Mouse (Mus musculus): ENCODE measurements around the gene Clp1. TPM values are rescaled to one million over a fixed set of nuclear protein-coding genes. Genes with fewer than 3 reads are reported as not detected.

The Clp1 gene
- polyA plus RNA-seq (2014; fragmentation: Nextera tagmentation; extraction: Ambion mirVana) = 26.6 and 30.4 TPM in 2 replicates

DNA sequence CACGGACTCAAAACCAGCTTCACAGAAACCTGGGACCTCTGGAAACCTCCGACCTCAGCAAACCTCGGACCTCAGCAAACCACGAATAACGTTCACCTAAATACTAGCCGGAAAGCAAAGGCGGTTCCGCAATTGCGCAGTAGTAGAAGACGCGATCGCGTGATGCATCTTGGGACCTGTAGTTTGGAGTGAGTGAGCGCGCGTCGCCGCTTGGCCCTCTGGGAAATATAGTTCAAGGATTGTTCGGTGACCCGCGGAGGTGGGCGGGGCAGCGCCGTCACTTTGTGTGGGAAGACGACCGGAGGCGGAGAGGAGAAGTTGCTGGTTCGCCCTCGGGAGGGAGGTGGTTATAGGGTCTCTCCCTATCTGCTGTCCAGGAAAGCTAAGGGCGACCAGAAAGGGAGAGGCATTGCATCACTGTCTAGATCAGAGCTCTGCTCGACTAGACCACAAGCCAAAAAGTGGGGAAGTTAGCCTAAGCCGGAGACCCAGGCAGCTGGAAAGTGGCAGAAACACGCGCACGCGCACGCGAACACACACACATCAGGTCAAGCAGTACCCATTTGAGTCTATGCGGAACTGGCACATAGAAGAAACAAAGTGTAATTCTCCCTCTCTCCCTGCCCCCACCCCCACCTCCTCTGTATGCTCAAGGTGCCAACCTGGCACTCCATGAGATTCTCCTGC, at the start of gene Clp1:
Gene Clp1 (minus strand): TSS at position 179 of the 687 bp plus-strand sequence.
- H3K9me3 ChIP-seq (replicated peaks; ENCODE audit: control insufficient read depth, low read length) = no peaks in the 10 kb centered on the region
- H3K4me3 ChIP-seq (ENCODE audit: low read depth, low read length) = peak within 1 kb of the TSS; percentile 72
- H3K27me3 ChIP-seq (ENCODE audit: control insufficient read depth, insufficient read depth, low read length) = no peaks in the 10 kb centered on the region
- H3K4me1 ChIP-seq (ENCODE audit: control insufficient read depth, insufficient read depth, low read length) = peaks cover 6% of the 10 kb centered on the region; the same call in 1 of the 2 replicates
- H3K36me3 ChIP-seq (ENCODE audit: control insufficient read depth, insufficient read depth, low read length) = peaks cover 11% of the 10 kb centered on the region; the same call in 1 of the 2 replicates
- H3K4me2 ChIP-seq = peak within 1 kb of the TSS; percentile 89
- peak; percentile 95 for ATAC-seq (replicated peaks; ENCODE audit: insufficient number of reproducible peaks, low FRiP score, low TSS enrichment)
- H3K9ac ChIP-seq (ENCODE audit: low read depth, low read length) = peak within 1 kb of the TSS; percentile 77
- peak within 1 kb of the TSS; percentile 87 for H3K27ac ChIP-seq (ENCODE audit: low read depth, low read length)
- WGBS (ENCODE audit: insufficient replicate concordance) = under 1% methylated on average over 39 of the region's 39 CpGs

DNA sequence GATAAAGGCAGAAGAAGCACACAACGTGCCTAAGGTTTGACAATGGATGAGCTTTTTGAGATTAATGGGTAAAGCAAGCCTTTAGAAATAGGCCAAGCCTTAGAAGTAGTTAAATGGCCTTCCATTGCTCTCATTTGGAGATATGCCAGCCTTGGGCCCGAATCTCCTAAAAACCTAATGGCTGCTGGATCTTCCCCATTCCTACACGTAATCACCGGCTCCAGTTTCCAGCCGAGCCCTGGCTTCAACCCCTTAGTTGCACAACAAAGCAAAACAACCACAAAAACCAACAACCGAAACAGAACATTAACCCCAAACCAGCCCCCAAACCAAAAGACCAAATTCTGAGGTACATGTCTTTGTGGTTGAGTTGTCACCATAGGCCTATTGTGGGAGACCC, 48.5 kb upstream of the Clp1 start:
- no peaks in the 10 kb centered on the region for H3K9me3 ChIP-seq (replicated peaks; ENCODE audit: control insufficient read depth, low read length)
- 81% methylated on average over 6 of the region's 6 CpGs for WGBS (ENCODE audit: insufficient replicate concordance)

DNA sequence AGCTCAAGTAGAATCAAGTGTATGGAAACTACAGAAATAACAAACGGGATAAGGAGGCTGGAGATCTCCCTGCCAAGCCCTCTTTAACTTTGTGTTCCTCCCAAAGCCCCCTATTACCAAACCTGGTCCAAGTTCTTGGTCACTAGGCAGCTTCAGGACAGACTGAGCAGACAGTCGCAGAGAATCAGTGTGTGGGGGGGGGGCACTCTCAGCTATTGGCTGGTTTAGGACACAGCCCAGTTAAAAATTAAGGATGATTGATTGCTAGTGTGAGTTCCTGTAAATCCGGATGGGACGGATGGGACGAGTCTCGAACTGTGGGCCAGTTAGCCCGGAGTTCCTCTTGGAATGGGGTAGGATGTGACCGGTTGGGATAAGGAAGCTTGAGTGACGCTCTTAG, 48.1 kb upstream of the Clp1 start, which contains the start of gene Serping1:
Gene Serping1 (minus strand): TSS at position 204 of the 400 bp plus-strand sequence.
- WGBS (ENCODE audit: insufficient replicate concordance) = 58% methylated on average over 9 of the region's 9 CpGs
- Histone ChIP-seq H3K9ac (ENCODE audit: low read depth, low read length) (peak within 1 kb of the TSS; percentile 40; the same call in 1 of the 2 replicates), H3K27ac (ENCODE audit: low read depth, low read length) (0 out of 2 replicates have a peak within 1 kb of the TSS, but pooled peaks have one; percentile 5), H3K9me3 (replicated peaks; ENCODE audit: control insufficient read depth, low read length) (no peaks in the 10 kb centered on the region), H3K27me3 (ENCODE audit: control insufficient read depth, insufficient read depth, low read length) (no peaks in the 10 kb centered on the region), H3K36me3 (ENCODE audit: control insufficient read depth, insufficient read depth, low read length) (no peaks in the 10 kb centered on the region), H3K4me2 (peak within 1 kb of the TSS; percentile 55), H3K4me3 (ENCODE audit: low read depth, low read length) (peak within 1 kb of the TSS; percentile 30), H3K4me1 (ENCODE audit: control insufficient read depth, insufficient read depth, low read length) (peaks cover 7% of the 10 kb centered on the region; the same call in 1 of the 2 replicates)
- no peak for ATAC-seq (replicated peaks; ENCODE audit: insufficient number of reproducible peaks, low FRiP score, low TSS enrichment)

More for the DNA sequence above, 48.5 kb upstream of the Clp1 start:
- Histone ChIP-seq H3K27me3 (ENCODE audit: control insufficient read depth, insufficient read depth, low read length) (no peaks in the 10 kb centered on the region), H3K9ac (ENCODE audit: low read depth, low read length) (no peak overlapping the region), H3K27ac (ENCODE audit: low read depth, low read length) (no peak overlapping the region), H3K4me3 (ENCODE audit: low read depth, low read length) (no peak overlapping the region), H3K4me2 (no peak overlapping the region), H3K36me3 (ENCODE audit: control insufficient read depth, insufficient read depth, low read length) (no peaks in the 10 kb centered on the region), H3K4me1 (ENCODE audit: control insufficient read depth, insufficient read depth, low read length) (peaks cover 7% of the 10 kb centered on the region; the same call in 1 of the 2 replicates)
- no peak for ATAC-seq (replicated peaks; ENCODE audit: insufficient number of reproducible peaks, low FRiP score, low TSS enrichment)

DNA sequence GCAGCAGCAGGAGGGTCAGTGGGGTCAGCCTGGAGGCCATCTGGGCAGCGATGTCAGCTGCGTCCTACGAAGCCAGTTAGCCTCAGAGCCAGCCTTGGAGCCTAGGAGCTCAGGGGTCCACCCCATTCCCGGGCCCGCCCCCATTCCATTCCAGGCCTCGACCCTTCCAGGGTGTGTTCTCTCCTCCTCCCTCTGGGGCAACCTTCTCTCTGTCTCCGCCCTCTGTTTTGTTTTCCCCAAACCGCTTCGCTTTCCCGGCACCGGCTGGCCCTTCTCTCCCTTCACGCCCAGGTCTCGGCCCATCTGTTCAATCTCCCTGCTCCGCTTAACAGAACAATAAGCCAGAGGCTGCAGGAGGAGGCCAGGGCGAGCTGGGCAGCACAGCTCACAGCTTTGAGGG, 47.6 kb upstream of the Clp1 start:
- peak overlapping the region; percentile 55 for H3K4me2 ChIP-seq
- ATAC-seq (replicated peaks; ENCODE audit: insufficient number of reproducible peaks, low FRiP score, low TSS enrichment) = peak; percentile 79
- H3K4me1 ChIP-seq (ENCODE audit: control insufficient read depth, insufficient read depth, low read length) = peaks cover 7% of the 10 kb centered on the region; the same call in 1 of the 2 replicates
- no peaks in the 10 kb centered on the region for H3K27me3 ChIP-seq (ENCODE audit: control insufficient read depth, insufficient read depth, low read length)
- no peaks in the 10 kb centered on the region for H3K36me3 ChIP-seq (ENCODE audit: control insufficient read depth, insufficient read depth, low read length)
- peak overlapping the region; percentile 30 for H3K4me3 ChIP-seq (ENCODE audit: low read depth, low read length)
- 0 out of 2 replicates have a peak overlapping the region, but pooled peaks have one; percentile 5 for H3K27ac ChIP-seq (ENCODE audit: low read depth, low read length)
- WGBS (ENCODE audit: insufficient replicate concordance) = 1% methylated on average over 15 of the region's 15 CpGs
- H3K9ac ChIP-seq (ENCODE audit: low read depth, low read length) = peak overlapping the region; percentile 40; the same call in 1 of the 2 replicates
- H3K9me3 ChIP-seq (replicated peaks; ENCODE audit: control insufficient read depth, low read length) = no peaks in the 10 kb centered on the region

DNA sequence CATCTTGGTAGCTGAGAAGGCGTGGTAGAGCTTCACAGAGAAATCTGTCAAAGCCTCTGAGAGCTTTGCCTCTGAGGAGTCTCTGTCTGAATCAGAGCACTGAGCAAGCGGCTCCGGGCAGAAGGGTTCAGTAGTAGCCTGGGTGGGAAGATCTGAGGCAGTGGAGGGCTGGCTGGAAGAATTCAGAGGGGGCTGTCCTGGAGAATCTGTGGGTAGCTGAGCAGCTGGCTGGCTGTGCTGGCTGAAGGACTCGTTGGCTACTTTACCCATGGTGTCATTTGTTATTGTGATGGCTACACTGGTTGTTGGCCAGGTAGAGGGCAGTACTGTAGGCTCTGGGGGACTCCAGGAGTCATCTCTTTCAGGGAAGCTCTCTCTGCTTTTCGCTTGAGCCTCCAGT, 46.0 kb upstream of the Clp1 start:
- no peaks in the 10 kb centered on the region for H3K36me3 ChIP-seq (ENCODE audit: control insufficient read depth, insufficient read depth, low read length)
- H3K4me1 ChIP-seq (ENCODE audit: control insufficient read depth, insufficient read depth, low read length) = peaks cover 7% of the 10 kb centered on the region; the same call in 1 of the 2 replicates
- H3K4me2 ChIP-seq = no peak overlapping the region
- no peak for ATAC-seq (replicated peaks; ENCODE audit: insufficient number of reproducible peaks, low FRiP score, low TSS enrichment)
- H3K27me3 ChIP-seq (ENCODE audit: control insufficient read depth, insufficient read depth, low read length) = no peaks in the 10 kb centered on the region
- no peaks in the 10 kb centered on the region for H3K9me3 ChIP-seq (replicated peaks; ENCODE audit: control insufficient read depth, low read length)
- no peak overlapping the region for H3K27ac ChIP-seq (ENCODE audit: low read depth, low read length)
- no peak overlapping the region for H3K4me3 ChIP-seq (ENCODE audit: low read depth, low read length)
- H3K9ac ChIP-seq (ENCODE audit: low read depth, low read length) = no peak overlapping the region
- 69% methylated on average over 5 of the region's 5 CpGs for WGBS (ENCODE audit: insufficient replicate concordance)

DNA sequence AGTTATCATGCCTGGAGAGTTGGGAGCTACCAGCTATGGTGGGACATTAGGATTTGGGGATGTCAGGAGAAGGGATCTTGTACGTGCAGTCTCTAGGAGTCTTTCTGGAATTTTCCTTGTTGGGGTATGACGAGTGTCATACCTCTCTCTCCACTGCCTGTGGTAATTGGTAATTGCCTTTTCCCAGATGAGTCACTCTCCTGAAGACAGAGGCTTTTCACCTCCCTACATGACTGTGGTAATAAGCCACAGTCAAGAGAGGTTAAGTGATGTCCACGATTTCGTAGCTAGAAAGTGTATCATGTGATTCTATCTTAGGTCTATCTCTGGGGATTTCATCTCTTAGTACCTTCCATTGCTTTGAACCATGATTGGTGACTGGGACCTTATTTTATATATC, 45.3 kb upstream of the Clp1 start:
- Histone ChIP-seq H3K27me3 (ENCODE audit: control insufficient read depth, insufficient read depth, low read length) (no peaks in the 10 kb centered on the region), H3K4me3 (ENCODE audit: low read depth, low read length) (no peak overlapping the region), H3K4me1 (ENCODE audit: control insufficient read depth, insufficient read depth, low read length) (peaks cover 7% of the 10 kb centered on the region; the same call in 1 of the 2 replicates), H3K4me2 (no peak overlapping the region), H3K9me3 (replicated peaks; ENCODE audit: control insufficient read depth, low read length) (no peaks in the 10 kb centered on the region), H3K36me3 (ENCODE audit: control insufficient read depth, insufficient read depth, low read length) (no peaks in the 10 kb centered on the region), H3K27ac (ENCODE audit: low read depth, low read length) (no peak overlapping the region), H3K9ac (ENCODE audit: low read depth, low read length) (no peak overlapping the region)
- WGBS (ENCODE audit: insufficient replicate concordance) = 77% methylated on average over 4 of the region's 4 CpGs
- ATAC-seq (replicated peaks; ENCODE audit: insufficient number of reproducible peaks, low FRiP score, low TSS enrichment) = no peak

DNA sequence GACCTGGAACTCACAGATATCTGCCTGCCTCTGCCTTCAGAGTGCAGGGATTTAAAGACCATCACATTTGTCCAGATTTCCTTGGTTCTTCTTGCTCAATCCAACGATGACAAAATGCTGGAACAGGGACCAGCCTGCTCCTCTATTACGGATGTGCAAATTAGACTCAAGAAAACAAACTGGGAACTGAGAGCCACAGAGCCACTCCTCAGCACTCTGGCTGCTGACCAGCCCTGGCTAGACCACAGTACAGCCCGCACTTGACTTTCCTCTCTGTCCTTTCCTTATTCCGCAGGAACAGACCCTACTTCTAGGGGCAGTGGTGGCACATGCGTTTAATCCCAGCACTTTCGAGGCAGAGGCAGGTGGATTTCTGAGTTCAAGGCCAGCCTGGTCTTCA, 43.4 kb upstream of the Clp1 start:
- Histone ChIP-seq H3K4me1 (ENCODE audit: control insufficient read depth, insufficient read depth, low read length) (peaks cover 7% of the 10 kb centered on the region; the same call in 1 of the 2 replicates), H3K9ac (ENCODE audit: low read depth, low read length) (no peak overlapping the region), H3K36me3 (ENCODE audit: control insufficient read depth, insufficient read depth, low read length) (no peaks in the 10 kb centered on the region), H3K9me3 (replicated peaks; ENCODE audit: control insufficient read depth, low read length) (no peaks in the 10 kb centered on the region), H3K4me3 (ENCODE audit: low read depth, low read length) (no peak overlapping the region), H3K4me2 (no peak overlapping the region), H3K27me3 (ENCODE audit: control insufficient read depth, insufficient read depth, low read length) (no peaks in the 10 kb centered on the region), H3K27ac (ENCODE audit: low read depth, low read length) (no peak overlapping the region)
- 66% methylated on average over 6 of the region's 6 CpGs for WGBS (ENCODE audit: insufficient replicate concordance)
- ATAC-seq (replicated peaks; ENCODE audit: insufficient number of reproducible peaks, low FRiP score, low TSS enrichment) = no peak

DNA sequence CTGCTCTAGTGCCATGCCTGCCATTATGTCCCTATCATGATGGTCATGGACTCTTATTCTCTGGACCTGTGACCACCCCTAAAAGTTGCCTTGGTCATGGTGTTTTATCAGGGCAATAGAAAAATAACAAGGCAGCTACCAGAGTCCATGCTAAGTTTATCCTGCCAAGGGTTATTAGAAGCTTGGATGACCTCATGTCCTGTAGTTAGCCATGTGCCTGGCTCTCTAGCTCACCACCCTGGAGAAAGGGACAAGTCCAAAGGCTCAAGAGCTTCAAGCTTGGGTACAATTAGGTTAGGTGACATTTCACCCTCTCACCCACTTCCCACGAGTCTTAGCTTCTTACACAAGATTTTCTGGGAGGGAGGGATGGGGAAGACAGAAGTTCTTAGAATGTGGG, 35.7 kb upstream of the Clp1 start:
- Histone ChIP-seq H3K27ac (ENCODE audit: low read depth, low read length) (no peak overlapping the region), H3K4me3 (ENCODE audit: low read depth, low read length) (no peak overlapping the region), H3K36me3 (ENCODE audit: control insufficient read depth, insufficient read depth, low read length) (no peaks in the 10 kb centered on the region), H3K27me3 (ENCODE audit: control insufficient read depth, insufficient read depth, low read length) (no peaks in the 10 kb centered on the region), H3K4me2 (no peak overlapping the region), H3K9me3 (replicated peaks; ENCODE audit: control insufficient read depth, low read length) (no peaks in the 10 kb centered on the region), H3K9ac (ENCODE audit: low read depth, low read length) (no peak overlapping the region), H3K4me1 (ENCODE audit: control insufficient read depth, insufficient read depth, low read length) (no peaks in the 10 kb centered on the region)
- ATAC-seq (replicated peaks; ENCODE audit: insufficient number of reproducible peaks, low FRiP score, low TSS enrichment) = no peak
- 63% methylated on average over 1 of the region's 1 CpGs for whole genome bisulfite sequencing (ENCODE audit: insufficient replicate concordance)

All from heart, embryonic 11.5 days (tissue).